Mouse (Mus musculus): ENCODE measurements around the gene Rcsd1. TPM values are rescaled to one million over a fixed set of nuclear protein-coding genes. Genes with fewer than 3 reads are reported as not detected.

Rcsd1 gene
- polyA plus RNA-seq, 1 experiment from 2014 or later, result 16.2 TPM

- Histone ChIP-seq H3K27ac (peak overlapping the region; percentile 63), H3K4me2 (replicated peaks) (peak overlapping the region; percentile 17; the same call in 1 of the 2 replicates), H3K9me3 (no peaks in the 10 kb centered on the region), H3K4me1 (peaks cover 42% of the 10 kb centered on the region), H3K27me3 (no peaks in the 10 kb centered on the region), H3K36me3 (no peaks in the 10 kb centered on the region; the same call in 1 of the 2 replicates), H3K9ac (peak overlapping the region; percentile 19; the same call in 1 of the 2 replicates), H3K4me3 (no peak overlapping the region)
- no peak for ATAC-seq (ENCODE audit: low FRiP score, low read depth)
- WGBS, result 29% methylated on average over 8 of the region's 8 CpGs
These were observed 79.6 kb downstream of the Rcsd1 start for GRCm38 (mm10) chr1:165629975-165630374.

- WGBS, result 88% methylated on average over 1 of the region's 1 CpGs
- H3K36me3 ChIP-seq, result no peaks in the 10 kb centered on the region; the same call in 1 of the 2 replicates
- ATAC-seq (ENCODE audit: low FRiP score, low read depth), result no peak
These were observed 81.0 kb downstream of the Rcsd1 start for GRCm38 (mm10) chr1:165628603-165629002.

GRCm38 (mm10) chr1:165625896-165626295 is 83.7 kb downstream of the Rcsd1 start:
- WGBS, result 73% methylated on average over 5 of the region's 5 CpGs

More at GRCm38 (mm10) chr1:165628603-165629002, 81.0 kb downstream of the Rcsd1 start:
- H3K4me2 ChIP-seq (replicated peaks), result no peak overlapping the region
- H3K27ac ChIP-seq, result no peak overlapping the region
- no peaks in the 10 kb centered on the region for H3K9me3 ChIP-seq
- H3K4me1 ChIP-seq, result peaks cover 41% of the 10 kb centered on the region
- H3K9ac ChIP-seq, result no peak overlapping the region
- H3K4me3 ChIP-seq, result no peak overlapping the region
- no peaks in the 10 kb centered on the region for H3K27me3 ChIP-seq

GRCm38 (mm10) chr1:165625058-165625457 is 84.5 kb downstream of the Rcsd1 start:
- H3K27me3 ChIP-seq, result no peaks in the 10 kb centered on the region
- H3K4me3 ChIP-seq, result no peak overlapping the region
- WGBS, result 94% methylated on average over 5 of the region's 5 CpGs
- no peak overlapping the region for H3K4me2 ChIP-seq (replicated peaks)
- peaks cover 13% of the 10 kb centered on the region for H3K36me3 ChIP-seq
- H3K9me3 ChIP-seq, result no peaks in the 10 kb centered on the region
- H3K9ac ChIP-seq, result no peak overlapping the region
- no peak overlapping the region for H3K27ac ChIP-seq
- no peak for ATAC-seq (ENCODE audit: low FRiP score, low read depth)
- H3K4me1 ChIP-seq, result peaks cover 22% of the 10 kb centered on the region

More at GRCm38 (mm10) chr1:165625896-165626295, 83.7 kb downstream of the Rcsd1 start:
- H3K9me3 ChIP-seq, result no peaks in the 10 kb centered on the region
- no peaks in the 10 kb centered on the region for H3K27me3 ChIP-seq
- peaks cover 9% of the 10 kb centered on the region for H3K36me3 ChIP-seq
- H3K9ac ChIP-seq, result no peak overlapping the region
- no peak overlapping the region for H3K4me3 ChIP-seq
- H3K27ac ChIP-seq, result no peak overlapping the region
- H3K4me2 ChIP-seq (replicated peaks), result no peak overlapping the region
- ATAC-seq (ENCODE audit: low FRiP score, low read depth), result no peak
- peaks cover 28% of the 10 kb centered on the region for H3K4me1 ChIP-seq

GRCm38 (mm10) chr1:165618201-165618624 is 91.3 kb downstream of the Rcsd1 start:
- Histone ChIP-seq H3K4me2 (replicated peaks) (no peak overlapping the region), H3K27me3 (no peaks in the 10 kb centered on the region), H3K4me3 (no peak overlapping the region), H3K9ac (no peak overlapping the region), H3K36me3 (peaks cover 42% of the 10 kb centered on the region), H3K9me3 (peaks cover 11% of the 10 kb centered on the region; the same call in 1 of the 2 replicates), H3K4me1 (peaks cover 27% of the 10 kb centered on the region), H3K27ac (no peak overlapping the region)
- no peak for ATAC-seq (ENCODE audit: low FRiP score, low read depth)
- WGBS, result 56% methylated on average over 9 of the region's 9 CpGs

- H3K36me3 ChIP-seq, result peaks cover 36% of the 10 kb centered on the region
- no peak for ATAC-seq (ENCODE audit: low FRiP score, low read depth)
- H3K9me3 ChIP-seq, result peaks cover 11% of the 10 kb centered on the region; the same call in 1 of the 2 replicates
- no peak overlapping the region for H3K9ac ChIP-seq
- peaks cover 27% of the 10 kb centered on the region for H3K4me1 ChIP-seq
- no peak overlapping the region for H3K4me3 ChIP-seq
- H3K4me2 ChIP-seq (replicated peaks), result 0 out of 2 replicates have a peak overlapping the region, but pooled peaks have one; percentile 9
- H3K27ac ChIP-seq, result no peak overlapping the region
- H3K27me3 ChIP-seq, result no peaks in the 10 kb centered on the region
- WGBS, result 13% methylated on average over 15 of the region's 15 CpGs
These were observed 92.2 kb downstream of the Rcsd1 start for GRCm38 (mm10) chr1:165617166-165617891.

GRCm38 (mm10) chr1:165616652-165617051 is 92.9 kb downstream of the Rcsd1 start:
- peaks cover 33% of the 10 kb centered on the region for H3K36me3 ChIP-seq
- ATAC-seq (ENCODE audit: low FRiP score, low read depth), result no peak
- H3K4me1 ChIP-seq, result peaks cover 30% of the 10 kb centered on the region
- 29% methylated on average over 7 of the region's 7 CpGs for WGBS
- H3K9ac ChIP-seq, result no peak overlapping the region
- H3K9me3 ChIP-seq, result peaks cover 11% of the 10 kb centered on the region; the same call in 1 of the 2 replicates
- no peak overlapping the region for H3K27ac ChIP-seq
- H3K4me3 ChIP-seq, result no peak overlapping the region
- no peaks in the 10 kb centered on the region for H3K27me3 ChIP-seq
- 0 out of 2 replicates have a peak overlapping the region, but pooled peaks have one; percentile 9 for H3K4me2 ChIP-seq (replicated peaks)

GRCm38 (mm10) chr1:165614793-165615192 is 94.8 kb downstream of the Rcsd1 start:
- H3K4me3 ChIP-seq, result no peak overlapping the region
- 95% methylated on average over 3 of the region's 3 CpGs for WGBS
- ATAC-seq (ENCODE audit: low FRiP score, low read depth), result no peak

GRCm38 (mm10) chr1:165613926-165614325 is 95.6 kb downstream of the Rcsd1 start:
- H3K36me3 ChIP-seq, result peaks cover 29% of the 10 kb centered on the region
- peaks cover 45% of the 10 kb centered on the region for H3K4me1 ChIP-seq
- H3K27ac ChIP-seq, result no peak overlapping the region
- H3K27me3 ChIP-seq, result no peaks in the 10 kb centered on the region
- WGBS, result 78% methylated on average over 4 of the region's 4 CpGs
- no peak overlapping the region for H3K4me2 ChIP-seq (replicated peaks)
- peaks cover 11% of the 10 kb centered on the region; the same call in 1 of the 2 replicates for H3K9me3 ChIP-seq
- no peak overlapping the region for H3K4me3 ChIP-seq
- no peak overlapping the region for H3K9ac ChIP-seq
- ATAC-seq (ENCODE audit: low FRiP score, low read depth), result no peak

More at GRCm38 (mm10) chr1:165614793-165615192, 94.8 kb downstream of the Rcsd1 start:
- Histone ChIP-seq H3K4me1 (peaks cover 41% of the 10 kb centered on the region), H3K27me3 (no peaks in the 10 kb centered on the region), H3K36me3 (peaks cover 29% of the 10 kb centered on the region), H3K4me2 (replicated peaks) (no peak overlapping the region), H3K9ac (no peak overlapping the region), H3K27ac (no peak overlapping the region), H3K9me3 (peaks cover 11% of the 10 kb centered on the region; the same call in 1 of the 2 replicates)

- Histone ChIP-seq H3K27me3 (no peaks in the 10 kb centered on the region), H3K36me3 (peaks cover 36% of the 10 kb centered on the region), H3K9ac (no peak overlapping the region), H3K9me3 (peaks cover 11% of the 10 kb centered on the region; the same call in 1 of the 2 replicates), H3K4me1 (peaks cover 36% of the 10 kb centered on the region), H3K4me2 (replicated peaks) (no peak overlapping the region), H3K4me3 (no peak overlapping the region), H3K27ac (no peak overlapping the region)
- WGBS, result 68% methylated on average over 5 of the region's 5 CpGs
- ATAC-seq (ENCODE audit: low FRiP score, low read depth), result no peak
These were observed 96.8 kb downstream of the Rcsd1 start for GRCm38 (mm10) chr1:165612714-165613113.

- whole genome bisulfite sequencing, result 62% methylated on average over 9 of the region's 9 CpGs
- Histone ChIP-seq H3K4me3 (no peak overlapping the region), H3K9ac (0 out of 2 replicates have a peak overlapping the region, but pooled peaks have one; percentile 13), H3K27ac (peak overlapping the region; percentile 55; the same call in 1 of the 2 replicates), H3K4me1 (peaks cover 22% of the 10 kb centered on the region), H3K27me3 (no peaks in the 10 kb centered on the region), H3K36me3 (peaks cover 50% of the 10 kb centered on the region), H3K9me3 (peaks cover 7% of the 10 kb centered on the region; the same call in 1 of the 2 replicates), H3K4me2 (replicated peaks) (no peak overlapping the region)
- ATAC-seq (ENCODE audit: low FRiP score, low read depth), result no peak
These were observed 99.1 kb downstream of the Rcsd1 start for GRCm38 (mm10) chr1:165610321-165610999.
